ENCODE assay signal across 9 mouse cellular contexts in the genomic region with DNA sequence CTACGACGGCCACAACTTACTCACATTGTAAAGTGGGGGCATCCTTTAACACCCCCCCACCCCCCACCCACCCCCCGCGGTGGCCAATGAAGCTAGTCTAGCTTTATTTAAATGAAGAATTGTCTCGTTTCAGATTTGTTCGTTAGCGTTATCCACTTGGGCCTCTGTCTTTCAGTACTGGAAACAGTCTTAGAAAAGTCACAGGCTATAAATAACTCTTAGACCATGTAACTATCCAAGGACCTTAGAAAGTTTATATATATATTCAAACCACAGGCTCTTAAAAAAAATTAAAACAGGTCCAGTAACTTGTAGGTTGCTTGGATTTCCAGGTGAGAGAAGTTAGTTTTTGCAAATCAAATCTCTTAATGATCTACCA.
A peak's percentile ranks its signal among the peaks of the same experiment; 100 is the strongest.
DNase-seq lines count a peak whose midpoint lies in the region; ATAC-seq and TF ChIP-seq lines count a peak whose summit lies in the region.
"Had no signal": no experiment of that assay in that cellular context is flagged by ENCODE, and none has a peak within 500 bp of the region (broad histone marks: within the 10 kb centered on the region; RNA-seq: fewer than 3 reads in every experiment).

No protein-coding gene starts in this region.

- no peaks in the 10 kb centered on the region; the same call in 1 of the 2 replicates for H3K4me1 ChIP-seq in heart, embryonic 10.5 days
- no peaks in the 10 kb centered on the region for H3K4me1 ChIP-seq in lung, postnatal 0 days (ENCODE audit: insufficient read depth, low read depth, low read length)
- peaks cover 6% of the 10 kb centered on the region; the same call in 1 of the 2 replicates for H3K4me1 ChIP-seq in limb, embryonic 12.5 days (replicated peaks)
- H3K4me1 ChIP-seq in stomach, postnatal 0 days (replicated peaks; ENCODE audit: control insufficient read depth, insufficient read depth): no peaks in the 10 kb centered on the region

- no peak for TF ChIP-seq CTCF in lung, postnatal 0 days (IDR thresholded peaks at IDR 0.05)
- no peak for TF ChIP-seq CTCF in stomach, postnatal 0 days (IDR thresholded peaks at IDR 0.05; ENCODE audit: low read depth)

- H3K27me3 ChIP-seq in heart, embryonic 10.5 days (ENCODE audit: insufficient read depth, poor library complexity, severe bottlenecking): no peaks in the 10 kb centered on the region
- H3K27me3 ChIP-seq in lung, postnatal 0 days (replicated peaks; ENCODE audit: insufficient read depth, low read length): no peaks in the 10 kb centered on the region
- H3K27me3 ChIP-seq in limb, embryonic 12.5 days: no peaks in the 10 kb centered on the region
- H3K27me3 ChIP-seq in stomach, postnatal 0 days (ENCODE audit: control insufficient read depth, insufficient read depth, low read length): no peaks in the 10 kb centered on the region

- no peak for DNase-seq in heart, embryonic 10.5 days (ENCODE audit: low spot score)
- DNase-seq in heart, adult 8-10 months (ENCODE audit: low spot score): no peak
- DNase-seq in lung, postnatal 0 days (ENCODE audit: low spot score): peak; percentile 8
- DNase-seq in lung, postnatal 36 days: no peak
- no peak for DNase-seq in stomach, postnatal 0 days (ENCODE audit: low spot score)
- no peak for DNase-seq in gastrocnemius, postnatal 10 days
- DNase-seq: spleen, adult 18-20 months had no signal

- no peak for TF ChIP-seq EP300 in lung, postnatal 0 days (IDR thresholded peaks at IDR 0.05)
- TF ChIP-seq EP300 in stomach, postnatal 0 days (optimal IDR thresholded peaks at IDR 0.05): no peak

- H3K27ac ChIP-seq in heart, embryonic 10.5 days: 0 out of 2 replicates have a peak overlapping the region, but pooled peaks have one; percentile 42
- H3K27ac ChIP-seq in lung, postnatal 0 days (ENCODE audit: low read length): no peak overlapping the region
- no peak overlapping the region for H3K27ac ChIP-seq in limb, embryonic 12.5 days
- no peak overlapping the region for H3K27ac ChIP-seq in stomach, postnatal 0 days (replicated peaks)

- no peak for ATAC-seq in lung, postnatal 0 days
- no peak for ATAC-seq in limb, embryonic 12.5 days (ENCODE audit: insufficient number of reproducible peaks, insufficient read depth, low FRiP score, low TSS enrichment, low read depth)
- no peak for ATAC-seq in stomach, postnatal 0 days (ENCODE audit: low FRiP score, low TSS enrichment)
- no peak for ATAC-seq in CD4-positive, CD25-positive, alpha-beta regulatory T cell, adult 4 months

- H3K9me3 ChIP-seq in heart, embryonic 10.5 days: no peaks in the 10 kb centered on the region
- no peaks in the 10 kb centered on the region for H3K9me3 ChIP-seq in lung, postnatal 0 days (ENCODE audit: low read length)
- H3K9me3 ChIP-seq in limb, embryonic 12.5 days: no peaks in the 10 kb centered on the region
- no peaks in the 10 kb centered on the region for H3K9me3 ChIP-seq in stomach, postnatal 0 days (ENCODE audit: control insufficient read depth, low read length)

- H3K9ac ChIP-seq in lung, postnatal 0 days (replicated peaks; ENCODE audit: low read depth): no peak overlapping the region
- no peak overlapping the region for H3K9ac ChIP-seq in limb, embryonic 12.5 days (replicated peaks)
- H3K9ac ChIP-seq in stomach, postnatal 0 days (ENCODE audit: low read length): no peak overlapping the region

- H3K4me3 ChIP-seq in heart, embryonic 10.5 days: peak overlapping the region; percentile 47
- no peak overlapping the region for H3K4me3 ChIP-seq in lung, postnatal 0 days (ENCODE audit: low read depth, low read length)
- peak overlapping the region; percentile 21 for H3K4me3 ChIP-seq in limb, embryonic 12.5 days (replicated peaks)
- H3K4me3 ChIP-seq in stomach, postnatal 0 days (ENCODE audit: low read depth, low read length): no peak overlapping the region

- no peaks in the 10 kb centered on the region for H3K36me3 ChIP-seq in heart, embryonic 10.5 days
- no peaks in the 10 kb centered on the region for H3K36me3 ChIP-seq in lung, postnatal 0 days (ENCODE audit: insufficient read depth, low read length)
- H3K36me3 ChIP-seq in limb, embryonic 12.5 days: no peaks in the 10 kb centered on the region
- no peaks in the 10 kb centered on the region for H3K36me3 ChIP-seq in stomach, postnatal 0 days (ENCODE audit: control insufficient read depth, insufficient read depth, low read length)

- 4% methylated on average over 7 of the region's 7 CpGs for WGBS in heart, embryonic 10.5 days
- 4% methylated on average over 7 of the region's 7 CpGs for WGBS in lung, postnatal 0 days
- WGBS in limb, embryonic 12.5 days: 8% methylated on average over 7 of the region's 7 CpGs
- WGBS in stomach, postnatal 0 days: 5% methylated on average over 7 of the region's 7 CpGs

- 0 out of 2 replicates have a peak overlapping the region, but pooled peaks have one; percentile 14 for H3K4me2 ChIP-seq in lung, postnatal 0 days (replicated peaks; ENCODE audit: low read depth, low read length)
- H3K4me2 ChIP-seq in limb, embryonic 12.5 days: peak overlapping the region; percentile 50
- peak overlapping the region; percentile 2; the same call in 1 of the 2 replicates for H3K4me2 ChIP-seq in stomach, postnatal 0 days (replicated peaks; ENCODE audit: low read depth)

Comparison
In these comparisons a context has a peak if more than half of its experiments do, and no peak if none do; other contexts are left out.
1. H3K4me3 ChIP-seq: peak in heart, embryonic 10.5 days (single experiment) and limb, embryonic 12.5 days (single experiment); none in lung, postnatal 0 days (single experiment) and stomach, postnatal 0 days (single experiment).
2. Peak in every context shown above with its lines, with median percentiles within 50 percentile points of each other: H3K4me2 ChIP-seq.